Mouse (Mus musculus): ENCODE measurements at regions not wholly inside any gene's neighbourhood (a gene's known extent, or its start where the extent isn't known, plus 50 kb on each side); places are given as distances from the start of the nearest gene placed in this dataset.

DNA sequence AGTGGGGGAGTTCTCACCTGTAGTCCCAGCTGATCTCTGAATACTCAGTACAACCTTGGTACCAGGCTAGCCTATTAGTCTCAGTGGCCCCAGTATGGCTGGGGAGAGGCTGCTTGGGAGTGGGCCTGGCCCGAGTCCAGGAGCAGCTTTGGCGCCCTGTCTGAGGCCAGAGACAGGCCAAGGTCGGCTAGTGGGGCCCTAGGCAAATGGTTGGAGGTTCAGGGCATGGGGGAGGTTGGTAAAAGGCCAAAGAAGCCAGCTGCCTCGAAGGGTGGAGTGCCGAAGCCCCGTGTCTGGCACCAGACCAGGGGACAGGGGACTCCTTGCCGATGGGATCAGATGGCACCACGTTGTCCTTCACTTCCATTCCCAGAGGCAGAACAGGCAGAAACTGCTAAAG lies 182.9 kb downstream of the Maf start:
- ATAC-seq (replicated peaks in 1 of 2; ENCODE audit: insufficient read depth in 1 of 2, low FRiP score in 2 of 2, low TSS enrichment in 1 of 2, low read depth in 1 of 2, poor library complexity in 2 of 2, severe bottlenecking in 2 of 2): no peak

DNA sequence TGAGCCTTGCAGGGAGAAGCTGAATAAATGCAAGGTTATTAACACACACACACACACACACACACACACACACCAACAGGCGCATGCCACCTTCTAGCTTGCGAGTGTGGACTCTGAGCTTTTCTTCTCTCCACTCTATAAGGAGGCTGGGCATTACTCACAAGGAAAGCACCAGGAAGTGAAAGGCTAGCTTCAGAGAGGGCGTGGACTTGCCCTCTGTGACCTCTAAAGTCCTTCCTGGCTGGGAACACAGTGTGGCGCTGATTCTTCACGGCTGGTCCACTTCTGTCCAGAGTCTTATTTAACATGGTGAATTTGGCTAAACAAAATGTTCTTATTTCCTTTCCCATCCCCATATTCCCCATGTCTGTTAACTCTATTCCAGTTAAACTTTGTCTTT lies 185.1 kb downstream of the Maf start:
- ATAC-seq (replicated peaks in 1 of 2; ENCODE audit: insufficient read depth in 1 of 2, low FRiP score in 2 of 2, low TSS enrichment in 1 of 2, low read depth in 1 of 2, poor library complexity in 2 of 2, severe bottlenecking in 2 of 2): no peak

DNA sequence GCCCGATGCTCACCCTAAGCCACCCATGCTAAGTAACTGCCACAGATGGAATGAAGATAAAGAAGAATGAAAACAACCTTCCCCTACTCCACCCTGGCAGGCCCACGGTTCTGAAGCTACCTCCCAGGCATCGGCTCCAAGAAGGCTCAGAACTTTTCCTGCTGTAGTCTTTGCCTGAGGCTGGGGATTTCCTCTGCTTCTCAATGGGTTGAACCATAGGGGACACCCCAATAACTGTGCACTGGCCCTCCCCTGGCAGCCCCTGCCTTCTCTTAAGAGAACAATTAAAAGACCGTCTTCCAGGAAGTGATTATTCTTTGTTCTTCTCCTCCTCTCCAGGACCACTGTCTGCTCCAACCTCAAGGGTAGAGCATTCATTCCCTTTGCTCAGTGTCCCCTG lies 191.9 kb downstream of the Maf start:
- no peak for ATAC-seq (replicated peaks in 1 of 2; ENCODE audit: insufficient read depth in 1 of 2, low FRiP score in 2 of 2, low TSS enrichment in 1 of 2, low read depth in 1 of 2, poor library complexity in 2 of 2, severe bottlenecking in 2 of 2)

DNA sequence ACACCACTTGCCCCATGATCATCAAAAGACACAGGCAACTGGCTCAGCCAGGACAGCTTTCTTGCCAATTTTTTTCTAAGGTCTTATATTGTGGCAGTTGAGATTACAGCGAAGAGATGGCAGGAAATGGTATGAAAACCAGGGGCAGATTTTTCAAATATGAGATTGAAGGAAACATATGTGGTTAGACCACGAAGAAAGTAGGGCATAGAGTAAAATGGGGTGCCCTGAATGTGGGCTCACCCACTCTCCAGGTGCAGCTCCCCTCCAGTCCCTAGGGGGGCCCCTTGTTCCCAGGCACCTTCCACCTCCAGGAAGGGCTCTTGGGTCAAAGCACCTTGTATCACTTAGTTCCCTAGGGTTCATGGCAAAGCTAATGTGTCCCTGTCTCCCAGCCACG lies 193.1 kb downstream of the Maf start:
- peak; percentile 52 to 65 for ATAC-seq (replicated peaks in 1 of 2; ENCODE audit: insufficient read depth in 1 of 2, low FRiP score in 2 of 2, low TSS enrichment in 1 of 2, low read depth in 1 of 2, poor library complexity in 2 of 2, severe bottlenecking in 2 of 2)

- peak; percentile 32 to 38 for ATAC-seq (replicated peaks in 1 of 2; ENCODE audit: insufficient read depth in 1 of 2, low FRiP score in 2 of 2, low TSS enrichment in 1 of 2, low read depth in 1 of 2, poor library complexity in 2 of 2, severe bottlenecking in 2 of 2)
Measured at GRCm38 (mm10) chr8:115507180-115507579, 200.4 kb downstream of the Maf start.

GRCm38 (mm10) chr8:115506741-115507140 lies 200.9 kb downstream of the Maf start:
- ATAC-seq (replicated peaks in 1 of 2; ENCODE audit: insufficient read depth in 1 of 2, low FRiP score in 2 of 2, low TSS enrichment in 1 of 2, low read depth in 1 of 2, poor library complexity in 2 of 2, severe bottlenecking in 2 of 2): peak; percentile 96 to 97

- peak; percentile 51 to 55 for ATAC-seq (replicated peaks in 1 of 2; ENCODE audit: insufficient read depth in 1 of 2, low FRiP score in 2 of 2, low TSS enrichment in 1 of 2, low read depth in 1 of 2, poor library complexity in 2 of 2, severe bottlenecking in 2 of 2)
Measured at GRCm38 (mm10) chr8:115496016-115496415, 211.6 kb downstream of the Maf start.

GRCm38 (mm10) chr8:115494353-115494752 lies 213.2 kb downstream of the Maf start:
- no peak for ATAC-seq (replicated peaks in 1 of 2; ENCODE audit: insufficient read depth in 1 of 2, low FRiP score in 2 of 2, low TSS enrichment in 1 of 2, low read depth in 1 of 2, poor library complexity in 2 of 2, severe bottlenecking in 2 of 2)

GRCm38 (mm10) chr8:115486904-115487303 lies 220.7 kb downstream of the Maf start:
- ATAC-seq (replicated peaks in 1 of 2; ENCODE audit: insufficient read depth in 1 of 2, low FRiP score in 2 of 2, low TSS enrichment in 1 of 2, low read depth in 1 of 2, poor library complexity in 2 of 2, severe bottlenecking in 2 of 2): no peak

GRCm38 (mm10) chr8:115481136-115481535 lies 226.5 kb downstream of the Maf start:
- ATAC-seq (replicated peaks in 1 of 2; ENCODE audit: insufficient read depth in 1 of 2, low FRiP score in 2 of 2, low TSS enrichment in 1 of 2, low read depth in 1 of 2, poor library complexity in 2 of 2, severe bottlenecking in 2 of 2): no peak

DNA sequence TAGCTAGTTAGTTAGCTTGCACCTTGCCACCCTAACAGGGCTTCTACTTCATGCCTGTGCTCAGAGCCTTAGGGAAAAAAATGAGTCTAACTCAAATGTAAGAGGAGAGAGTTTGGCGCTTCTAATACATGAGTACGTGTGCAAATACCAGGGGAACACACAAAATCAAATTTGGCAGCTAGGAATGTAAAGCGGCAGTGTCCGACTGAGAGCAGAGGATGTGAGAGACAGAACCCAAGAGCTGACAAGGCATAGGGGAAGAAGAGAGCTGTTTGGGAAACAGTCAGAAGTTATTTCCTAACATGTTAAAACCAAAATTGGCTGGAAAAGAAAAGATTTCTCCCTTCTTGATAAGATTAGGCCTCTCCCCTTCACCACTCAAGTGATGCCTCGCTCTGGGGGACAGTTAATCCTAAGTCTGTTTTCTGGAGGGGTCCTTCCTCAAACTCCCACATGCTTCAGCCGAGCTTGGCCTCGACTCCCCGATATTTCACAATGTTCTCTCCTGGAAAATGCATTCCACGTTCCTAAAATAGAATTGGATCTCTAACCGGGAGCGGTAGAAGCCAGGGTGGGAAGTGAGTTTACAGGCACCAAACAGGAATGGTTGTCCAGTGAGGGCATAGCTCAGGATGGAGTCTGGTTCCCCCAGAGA lies 229.1 kb downstream of the Maf start:
- no peak for ATAC-seq (replicated peaks in 1 of 2; ENCODE audit: insufficient read depth in 1 of 2, low FRiP score in 2 of 2, low TSS enrichment in 1 of 2, low read depth in 1 of 2, poor library complexity in 2 of 2, severe bottlenecking in 2 of 2)

GRCm38 (mm10) chr8:115476071-115476470 lies 231.5 kb downstream of the Maf start:
- ATAC-seq (replicated peaks in 1 of 2; ENCODE audit: insufficient read depth in 1 of 2, low FRiP score in 2 of 2, low TSS enrichment in 1 of 2, low read depth in 1 of 2, poor library complexity in 2 of 2, severe bottlenecking in 2 of 2): no peak

GRCm38 (mm10) chr8:115475156-115475555 lies 232.4 kb downstream of the Maf start:
- ATAC-seq (replicated peaks in 1 of 2; ENCODE audit: insufficient read depth in 1 of 2, low FRiP score in 2 of 2, low TSS enrichment in 1 of 2, low read depth in 1 of 2, poor library complexity in 2 of 2, severe bottlenecking in 2 of 2): no peak

DNA sequence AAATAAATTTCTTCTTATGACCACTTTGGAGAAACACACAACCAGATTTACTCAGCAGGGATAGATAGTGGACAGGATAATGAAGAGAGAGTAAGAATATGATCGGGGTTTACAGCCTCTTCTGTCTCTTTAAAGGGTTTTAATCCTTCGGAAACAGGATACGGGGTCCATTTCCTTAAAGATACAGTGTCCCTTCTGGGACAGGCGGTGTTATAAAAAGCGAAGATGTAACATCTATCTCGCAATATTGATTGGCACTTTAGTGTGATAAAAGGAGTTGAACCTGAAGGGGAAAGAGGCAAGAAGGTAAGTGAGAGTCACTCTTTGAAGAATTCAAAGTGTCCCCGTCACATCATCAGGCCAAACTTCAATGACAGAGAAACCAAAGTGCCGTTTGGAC lies 233.6 kb downstream of the Maf start:
- no peak for ATAC-seq (replicated peaks in 1 of 2; ENCODE audit: insufficient read depth in 1 of 2, low FRiP score in 2 of 2, low TSS enrichment in 1 of 2, low read depth in 1 of 2, poor library complexity in 2 of 2, severe bottlenecking in 2 of 2)

DNA sequence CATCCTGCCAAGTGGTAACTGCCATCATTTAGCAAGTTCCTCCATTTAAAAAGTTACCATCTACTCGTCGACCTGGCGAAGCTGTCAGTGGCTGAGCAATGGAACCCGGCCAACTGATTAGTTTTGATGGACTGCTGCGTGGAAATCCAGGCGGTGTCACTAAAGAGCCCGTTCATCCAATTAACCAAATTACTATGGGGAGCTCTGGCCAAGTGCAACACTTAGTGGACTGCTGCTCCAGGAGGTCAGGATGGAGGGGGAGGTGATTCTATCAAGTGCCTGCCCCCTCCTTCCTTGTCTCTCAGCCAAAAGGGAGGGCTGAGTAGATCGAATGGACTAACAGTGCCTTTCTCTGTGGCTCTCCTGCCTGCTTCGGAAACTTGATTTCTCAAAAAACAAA lies 241.0 kb downstream of the Maf start:
- ATAC-seq (replicated peaks in 1 of 2; ENCODE audit: insufficient read depth in 1 of 2, low FRiP score in 2 of 2, low TSS enrichment in 1 of 2, low read depth in 1 of 2, poor library complexity in 2 of 2, severe bottlenecking in 2 of 2): no peak

- no peak for ATAC-seq (replicated peaks in 1 of 2; ENCODE audit: insufficient read depth in 1 of 2, low FRiP score in 2 of 2, low TSS enrichment in 1 of 2, low read depth in 1 of 2, poor library complexity in 2 of 2, severe bottlenecking in 2 of 2)
Measured at GRCm38 (mm10) chr8:115466122-115466521, 241.5 kb downstream of the Maf start.

- no peak for ATAC-seq (replicated peaks in 1 of 2; ENCODE audit: insufficient read depth in 1 of 2, low FRiP score in 2 of 2, low TSS enrichment in 1 of 2, low read depth in 1 of 2, poor library complexity in 2 of 2, severe bottlenecking in 2 of 2)
Measured at GRCm38 (mm10) chr8:115462657-115463056, 244.9 kb downstream of the Maf start.

- no peak for ATAC-seq (replicated peaks in 1 of 2; ENCODE audit: insufficient read depth in 1 of 2, low FRiP score in 2 of 2, low TSS enrichment in 1 of 2, low read depth in 1 of 2, poor library complexity in 2 of 2, severe bottlenecking in 2 of 2)
Measured at GRCm38 (mm10) chr8:115458119-115458518, 249.5 kb downstream of the Maf start.

DNA sequence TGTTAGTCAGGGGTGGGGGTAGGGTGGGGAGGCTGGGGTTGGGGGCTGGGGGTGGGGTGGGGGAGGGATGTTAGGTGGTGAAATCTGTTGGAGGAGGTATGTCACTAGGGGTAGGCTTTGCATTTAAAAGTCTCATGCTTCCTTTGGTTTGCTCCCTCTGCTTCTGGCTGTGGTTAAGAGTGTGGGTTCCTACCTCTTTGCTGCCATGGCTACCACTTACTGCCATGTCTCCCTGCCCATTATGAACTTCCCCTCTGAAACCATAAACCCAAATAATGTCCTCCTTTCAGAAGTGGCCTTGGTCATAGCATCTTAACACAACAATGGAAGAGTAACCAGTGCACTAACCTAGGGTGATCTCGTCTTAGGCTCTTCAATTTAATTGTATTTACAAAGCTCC lies 256.8 kb downstream of the Maf start:
- ATAC-seq (replicated peaks in 1 of 2; ENCODE audit: insufficient read depth in 1 of 2, low FRiP score in 2 of 2, low TSS enrichment in 1 of 2, low read depth in 1 of 2, poor library complexity in 2 of 2, severe bottlenecking in 2 of 2): peak; percentile 93 to 97

- no peak for ATAC-seq (replicated peaks in 1 of 2; ENCODE audit: insufficient read depth in 1 of 2, low FRiP score in 2 of 2, low TSS enrichment in 1 of 2, low read depth in 1 of 2, poor library complexity in 2 of 2, severe bottlenecking in 2 of 2)
Measured at GRCm38 (mm10) chr8:115448367-115448766, 259.2 kb downstream of the Maf start.

Measured in hematopoietic stem cell, adult 5-6 weeks (primary cell).